Mouse (Mus musculus): Measurements from ENCODE around the gene Slc3a1. TPM values are rescaled to one million over a fixed set of nuclear protein-coding genes. Genes with fewer than 3 reads are reported as not detected.

The Slc3a1 gene
- total RNA-seq, 2 experiments from 2014 or later, result not detected

DNA sequence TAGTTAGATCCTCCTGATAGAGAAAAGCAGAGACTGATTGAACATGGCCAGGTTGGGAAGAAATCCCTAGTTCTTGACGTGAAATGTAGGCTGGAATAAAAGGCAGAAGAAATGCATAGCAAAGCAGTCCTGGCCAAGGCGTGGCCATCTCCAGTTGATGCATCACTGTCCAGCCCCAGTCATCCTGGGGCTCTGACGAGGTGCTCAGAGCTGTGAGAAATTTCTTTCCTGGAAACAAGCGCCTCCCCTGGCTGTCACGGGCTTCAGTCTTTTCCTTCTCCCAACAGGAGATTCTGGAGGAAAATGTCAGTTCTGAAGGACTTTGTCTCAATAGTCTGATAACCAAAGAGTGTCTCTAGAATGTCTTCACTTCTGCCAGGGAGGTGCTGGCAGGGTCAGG lies 2.5 kb downstream of the Slc3a1 start:
- intact Hi-C loops (cut with DNase I; ENCODE audit: low total_unique reads), result no loop called here
- no peak for DNase-seq

- intact Hi-C loops (cut with DNase I; ENCODE audit: low total_unique reads), result no loop called here
- DNase-seq, result no peak
Measured at GRCm38 (mm10) chr17:85033087-85033486, 4.9 kb downstream of the Slc3a1 start.

- no peak for DNase-seq
- intact Hi-C loops (cut with DNase I; ENCODE audit: low total_unique reads), result no loop called here
Measured at GRCm38 (mm10) chr17:85034068-85034467, 5.9 kb downstream of the Slc3a1 start.

GRCm38 (mm10) chr17:85037855-85038254 lies 9.7 kb downstream of the Slc3a1 start:
- no peak for DNase-seq
- intact Hi-C loops (cut with DNase I; ENCODE audit: low total_unique reads), result no loop called here

DNA sequence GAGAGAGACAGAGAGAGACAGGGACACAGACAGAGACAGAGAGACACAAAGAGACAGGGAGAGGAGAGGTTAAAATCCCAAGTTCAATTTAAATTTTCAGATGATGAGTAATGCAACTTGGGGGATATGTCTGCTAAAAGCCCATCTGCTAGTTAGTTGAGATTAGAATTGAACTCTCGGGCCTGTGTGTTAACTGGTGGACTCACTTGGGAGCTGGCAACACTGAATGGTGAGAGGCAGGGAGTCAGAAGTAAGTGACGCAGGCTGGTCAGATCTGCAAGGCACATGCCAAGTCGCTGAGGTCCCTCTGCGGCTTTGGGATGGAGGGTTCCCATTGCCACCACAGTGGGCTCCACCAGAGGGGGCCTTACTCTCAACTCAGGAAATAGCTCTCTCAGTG lies 10.1 kb downstream of the Slc3a1 start:
- no peak for DNase-seq
- intact Hi-C loops (cut with DNase I; ENCODE audit: low total_unique reads), result no loop called here

DNA sequence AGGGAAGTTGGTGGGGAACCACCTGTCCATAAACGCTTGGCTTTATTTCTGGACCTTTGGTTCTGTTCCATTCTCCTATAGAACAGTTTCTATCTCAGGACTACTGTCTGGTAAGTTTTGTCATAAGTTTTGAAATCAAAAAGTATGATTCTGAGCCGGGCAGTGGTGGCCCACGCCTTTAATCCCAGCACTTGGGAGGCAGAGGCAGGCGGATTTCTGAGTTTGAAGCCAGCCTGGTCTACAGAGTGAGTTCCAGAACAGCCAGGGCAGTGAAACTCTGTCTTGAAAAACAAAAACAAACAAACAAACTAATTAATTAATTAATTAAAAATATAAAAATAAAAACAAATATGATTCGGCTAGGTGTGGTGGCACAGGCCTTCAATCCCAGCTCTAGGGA lies 10.6 kb downstream of the Slc3a1 start:
- intact Hi-C loops (cut with DNase I; ENCODE audit: low total_unique reads), result no loop called here
- DNase-seq, result no peak

- intact Hi-C loops (cut with DNase I; ENCODE audit: low total_unique reads), result no loop called here
- no peak for DNase-seq
Measured at GRCm38 (mm10) chr17:85040913-85041312, 12.7 kb downstream of the Slc3a1 start.

DNA sequence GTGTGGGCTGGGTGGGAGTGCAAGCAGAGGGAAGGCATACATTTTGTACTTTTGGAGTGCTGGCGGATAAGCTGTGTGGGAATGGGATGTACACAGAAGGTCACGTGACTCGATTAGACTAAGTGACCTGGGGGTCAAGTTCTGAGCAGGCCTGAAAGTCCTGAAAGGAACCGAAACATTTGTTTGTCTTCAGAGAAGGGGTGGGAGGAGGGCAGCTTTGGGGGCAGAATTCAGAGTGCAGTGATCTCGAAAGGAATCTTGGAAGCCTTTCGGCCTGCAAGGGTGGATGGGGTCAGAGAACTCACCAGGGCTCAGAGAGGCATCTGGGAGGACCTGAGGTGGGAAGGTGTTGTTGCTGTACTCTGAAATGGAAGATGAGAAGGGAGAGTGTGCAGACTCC lies 14.2 kb downstream of the Slc3a1 start:
- intact Hi-C loops (cut with DNase I; ENCODE audit: low total_unique reads), result no loop called here
- no peak for DNase-seq

- DNase-seq, result no peak
- intact Hi-C loops (cut with DNase I; ENCODE audit: low total_unique reads), result no loop called here
Measured at GRCm38 (mm10) chr17:85043404-85043816, 15.2 kb downstream of the Slc3a1 start.

GRCm38 (mm10) chr17:85044466-85044865 lies 16.3 kb downstream of the Slc3a1 start:
- no peak for DNase-seq
- intact Hi-C loops (cut with DNase I; ENCODE audit: low total_unique reads), result no loop called here

DNA sequence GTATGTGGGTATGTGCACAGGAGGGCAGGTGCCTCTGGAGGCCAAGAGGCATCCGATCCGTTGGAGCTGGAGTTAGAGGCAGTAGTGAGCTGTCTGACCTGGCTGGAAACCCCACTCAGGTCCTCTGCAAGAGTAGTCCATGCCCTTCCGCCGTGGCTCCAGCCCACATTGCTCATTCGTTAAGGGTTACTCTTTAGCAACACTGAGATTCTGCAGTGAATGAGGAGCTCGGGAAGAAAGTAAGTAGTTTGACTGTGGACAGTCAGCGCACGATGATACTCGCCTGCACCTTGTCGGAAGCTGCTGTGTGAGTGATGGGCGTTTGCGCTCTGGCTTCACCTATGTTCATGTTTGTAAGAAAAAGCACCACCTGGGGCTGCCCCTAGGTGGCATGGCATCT lies 17.0 kb downstream of the Slc3a1 start:
- no peak for DNase-seq
- intact Hi-C loops (cut with DNase I; ENCODE audit: low total_unique reads), result no loop called here

DNA sequence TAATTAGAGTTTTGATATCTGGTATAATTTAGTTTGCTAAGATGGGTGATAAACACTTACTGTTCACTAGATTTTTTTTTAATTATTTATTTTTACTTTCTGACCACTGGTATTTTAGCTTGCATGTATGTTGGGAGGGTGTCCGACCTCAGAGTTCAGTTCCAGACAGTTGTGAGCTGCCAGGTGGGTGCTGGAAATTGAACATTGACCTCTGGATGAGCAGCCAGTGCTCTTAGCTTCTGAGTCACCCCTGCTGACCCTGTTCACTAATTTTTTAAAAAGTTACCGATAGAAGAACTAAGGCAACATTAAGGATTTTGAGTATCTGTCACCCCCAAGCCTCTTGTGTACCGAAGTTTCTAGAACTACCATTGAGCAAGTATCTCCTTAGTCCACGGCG lies 20.2 kb downstream of the Slc3a1 start:
- no peak for DNase-seq
- intact Hi-C loops (cut with DNase I; ENCODE audit: low total_unique reads), result no loop called here

DNA sequence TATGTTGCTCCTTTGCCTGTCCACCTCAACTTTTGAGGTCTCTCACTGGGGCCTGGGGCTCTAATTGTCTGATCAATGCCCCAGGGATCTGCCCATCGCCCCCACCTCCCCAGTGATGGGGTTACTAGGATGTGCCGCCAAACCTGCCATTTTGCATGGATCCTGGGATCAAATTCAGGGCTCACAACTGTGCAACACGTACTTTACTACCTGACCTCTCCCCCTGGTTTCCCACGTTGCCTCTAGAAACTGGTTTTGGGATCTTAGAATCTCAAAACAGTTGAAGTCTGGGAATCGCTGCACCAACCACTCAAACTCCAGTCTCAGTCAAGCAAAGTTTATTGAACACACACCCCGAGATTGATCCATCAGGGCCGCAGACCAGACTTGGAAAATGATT lies 30.1 kb downstream of the Slc3a1 start:
- no peak for DNase-seq
- intact Hi-C loops (cut with DNase I; ENCODE audit: low total_unique reads), result no loop called here

DNA sequence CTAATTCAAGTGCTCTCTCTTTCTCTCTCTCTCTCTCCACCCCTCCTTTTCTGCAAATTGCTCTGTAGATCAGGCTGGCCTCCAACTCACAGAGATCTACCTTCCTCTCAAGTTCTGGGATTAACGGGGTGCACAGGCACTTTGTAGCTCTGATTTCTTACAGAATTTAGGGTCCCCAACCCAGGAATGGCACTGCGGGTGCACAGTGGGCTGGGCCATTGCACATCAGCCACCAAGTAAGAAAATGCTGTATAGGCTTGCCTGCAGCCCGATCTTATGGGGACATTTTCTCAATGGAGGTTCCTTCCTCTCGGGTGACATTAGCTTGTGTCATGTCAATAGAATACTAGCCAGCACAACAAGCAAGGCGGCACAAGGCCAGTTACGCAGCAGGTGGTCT lies 31.0 kb downstream of the Slc3a1 start:
- intact Hi-C loops (cut with DNase I; ENCODE audit: low total_unique reads), result no loop called here
- no peak for DNase-seq

DNA sequence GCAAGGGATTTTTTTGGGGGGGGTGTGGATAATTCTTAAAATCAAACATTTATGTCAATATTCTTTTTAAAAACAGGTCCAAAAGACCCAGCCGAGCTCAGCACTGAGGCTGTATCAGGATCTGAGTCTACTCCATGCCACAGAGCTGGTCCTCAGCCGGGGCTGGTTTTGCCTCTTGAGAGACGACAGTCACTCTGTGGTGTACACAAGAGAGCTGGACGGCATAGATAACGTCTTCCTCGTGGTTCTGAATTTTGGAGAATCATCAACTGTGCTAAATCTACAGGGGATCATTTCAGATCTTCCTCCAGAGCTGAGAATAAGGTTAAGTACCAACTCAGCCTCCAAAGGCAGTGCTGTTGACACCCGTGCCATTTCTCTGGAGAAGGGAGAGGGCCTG lies 35.4 kb downstream of the Slc3a1 start:
- DNase-seq, result no peak
- intact Hi-C loops (cut with DNase I; ENCODE audit: low total_unique reads), result no loop called here

GRCm38 (mm10) chr17:85067331-85067730 lies 39.2 kb downstream of the Slc3a1 start:
- intact Hi-C loops (cut with DNase I; ENCODE audit: low total_unique reads), result no loop called here
- no peak for DNase-seq

DNA sequence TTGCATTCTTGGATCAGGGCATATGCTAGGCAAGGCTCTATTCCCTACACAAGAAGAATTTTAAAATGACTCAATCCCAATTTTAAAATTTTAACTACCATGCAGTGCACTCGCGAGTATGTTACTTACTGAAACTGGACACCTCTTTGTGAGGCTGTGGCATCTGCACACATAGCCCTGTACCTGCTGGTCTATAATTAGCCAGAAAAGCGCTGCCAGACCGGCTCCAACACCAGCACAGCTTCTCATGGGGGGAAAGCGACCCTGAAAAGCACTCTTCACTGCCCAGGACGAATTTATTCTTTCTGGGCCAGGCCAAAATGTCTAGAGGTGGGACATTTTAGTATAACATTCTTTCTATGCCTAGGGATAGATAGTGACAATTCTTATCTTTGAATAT lies 42.5 kb downstream of the Slc3a1 start:
- intact Hi-C loops (cut with DNase I; ENCODE audit: low total_unique reads), result no loop called here
- DNase-seq, result no peak

DNA sequence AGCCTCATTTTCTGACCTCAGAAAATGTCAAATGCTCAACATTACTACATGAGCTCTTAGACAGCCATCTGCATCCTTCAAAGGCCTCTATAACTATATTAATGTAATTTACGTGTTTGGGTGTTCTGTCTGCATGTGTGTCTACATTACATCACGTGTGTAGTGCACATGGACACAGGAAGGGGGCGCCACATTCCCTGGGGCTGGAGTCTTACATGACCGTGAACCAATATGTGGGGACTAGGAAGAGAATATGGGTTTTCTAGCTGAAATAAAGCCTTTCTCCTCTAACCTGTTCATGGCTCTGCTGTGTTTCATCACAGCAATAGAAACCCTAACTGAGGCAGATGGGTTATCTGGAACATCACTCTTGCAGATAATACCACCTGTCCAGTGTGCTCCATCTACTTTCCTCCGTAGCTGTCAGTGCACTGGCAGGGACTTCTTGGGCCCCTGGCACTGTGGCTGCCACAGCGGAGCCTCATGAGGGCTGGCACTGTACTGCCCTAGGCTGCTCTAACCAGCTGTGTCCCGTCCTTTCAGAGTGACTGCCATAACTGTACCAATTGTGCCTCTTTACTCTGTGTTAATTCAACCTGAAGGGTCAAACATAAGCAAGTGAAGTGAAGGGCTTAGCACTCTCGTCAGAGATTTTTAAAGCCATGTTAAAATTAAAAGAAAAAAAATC lies 43.1 kb downstream of the Slc3a1 start:
- DNase-seq, result no peak
- intact Hi-C loops (cut with DNase I; ENCODE audit: low total_unique reads), result no loop called here

- DNase-seq, result no peak
- intact Hi-C loops (cut with DNase I; ENCODE audit: low total_unique reads), result no loop called here
Measured at GRCm38 (mm10) chr17:85072383-85072782, 44.2 kb downstream of the Slc3a1 start.

DNA sequence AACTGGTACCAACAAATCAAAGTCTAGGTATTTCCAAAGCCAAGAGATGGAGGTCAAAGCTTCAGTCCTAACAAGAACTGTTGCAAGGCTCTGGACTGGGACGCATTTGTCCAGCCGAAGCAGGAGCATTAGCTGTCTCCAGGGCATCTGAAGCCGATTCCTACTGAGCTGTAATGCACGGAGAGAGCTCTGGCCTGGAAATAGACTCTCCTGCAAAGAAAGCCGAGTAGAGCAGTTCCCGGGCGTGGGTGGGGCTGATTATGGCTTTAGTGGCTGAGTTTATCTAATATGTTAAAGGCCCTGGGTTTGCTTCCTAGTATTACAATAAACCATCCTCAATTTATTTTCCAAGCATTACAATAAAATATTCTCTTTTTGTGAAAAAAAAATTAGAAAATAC lies 45.0 kb downstream of the Slc3a1 start:
- intact Hi-C loops (cut with DNase I; ENCODE audit: low total_unique reads), result no loop called here
- no peak for DNase-seq

DNA sequence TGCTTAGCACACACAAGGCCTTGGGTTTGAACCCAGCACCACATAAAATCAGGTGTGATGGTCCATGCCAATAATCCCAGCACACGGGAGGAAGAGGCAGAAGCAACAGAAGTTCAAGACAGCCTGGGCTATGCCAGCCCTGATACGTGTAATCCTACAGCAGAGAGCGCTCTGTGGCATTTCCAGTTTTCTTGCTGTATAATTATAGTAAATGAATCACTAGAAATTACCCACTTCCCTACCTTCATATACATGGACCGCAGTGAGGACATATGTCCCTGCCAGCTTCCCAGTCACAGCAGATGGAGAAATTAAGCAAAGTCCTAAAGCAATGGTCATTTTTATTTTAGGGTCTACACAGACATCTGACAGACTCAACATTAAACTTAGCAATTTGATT lies 45.9 kb downstream of the Slc3a1 start:
- intact Hi-C loops (cut with DNase I; ENCODE audit: low total_unique reads), result no loop called here
- no peak for DNase-seq

DNA sequence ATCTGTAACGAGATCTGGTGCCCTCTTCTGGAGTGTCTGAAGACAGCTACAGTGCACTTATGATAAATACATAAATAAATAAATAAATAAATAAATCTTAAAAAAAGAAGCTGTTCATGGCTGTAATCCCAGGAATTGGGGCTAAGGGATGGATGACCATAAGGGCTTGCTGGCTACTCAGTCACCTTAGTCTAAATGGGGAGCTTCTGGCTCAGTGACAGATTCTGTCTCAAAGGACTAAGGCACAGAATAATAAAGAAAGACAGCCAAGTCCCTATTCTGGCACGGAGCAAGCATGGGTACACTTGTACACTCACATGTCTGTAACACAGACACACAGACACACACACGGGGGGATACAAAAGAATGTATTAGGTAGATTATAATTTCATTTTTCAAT lies 51.1 kb downstream of the Slc3a1 start:
- DNase-seq, result no peak
- intact Hi-C loops (cut with DNase I; ENCODE audit: low total_unique reads), result no loop called here

Measured in gastrocnemius, postnatal 14 days (tissue).